Comparison of ENCODE assay signal across 9 mouse cellular contexts in the genomic region with DNA sequence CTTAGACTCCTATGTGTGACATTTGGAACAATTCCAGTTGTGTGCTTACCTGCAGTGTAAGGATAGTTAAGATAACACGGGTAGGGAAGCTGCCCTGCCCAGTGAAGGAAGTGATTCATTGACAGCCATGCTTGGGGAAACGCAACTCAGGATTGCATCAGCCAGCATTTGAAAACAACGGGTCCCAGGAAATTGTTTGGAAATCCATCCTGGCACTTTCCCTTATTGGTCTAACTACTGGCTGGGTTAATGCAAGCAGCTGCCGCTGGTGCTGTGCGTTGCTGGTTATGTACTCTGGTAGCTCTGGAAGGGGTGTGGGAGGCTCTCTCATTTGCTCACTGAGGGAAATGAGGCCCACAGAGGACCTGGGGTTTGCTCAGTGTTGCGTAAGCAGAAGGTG. TPM values are rescaled to one million over a fixed set of nuclear protein-coding genes. Genes with fewer than 3 reads are reported as not detected.
DNase-seq lines count a peak whose midpoint lies in the region; ATAC-seq and TF ChIP-seq lines count a peak whose summit lies in the region.
"Had no signal": no experiment of that assay in that cellular context is flagged by ENCODE, and none has a peak within 500 bp of the region (broad histone marks: within the 10 kb centered on the region; RNA-seq: fewer than 3 reads in every experiment).

No protein-coding gene starts in this region.

- intact Hi-C loops in heart, adult 2 months (cut with DNase I), result loop anchor here (5.0 kb wide), 1 partner anchor 41 kb away; no protein-coding TSS in a partner anchor
- intact Hi-C loops in heart, postnatal 10 days (cut with DNase I), result no loop called here

- no peak for DNase-seq in heart, adult 2 months
- no peak for DNase-seq in heart, postnatal 10 days
- DNase-seq in gonadal fat pad, adult 2 months (ENCODE audit: low read depth), result peak; percentile 81
- no peak for DNase-seq in left cerebral cortex, adult 18-20 months (ENCODE audit: low spot score in 2 of 2)
- no peak for DNase-seq in layer of hippocampus, adult 11-12 months (ENCODE audit: low spot score)
- DNase-seq: kidney, adult 18-20 months had no signal

- H3K27ac ChIP-seq in heart, adult 2 months, result peak overlapping the region; percentile 13; the same call in 1 of the 2 replicates
- peak overlapping the region; percentile 77 for H3K27ac ChIP-seq in liver, embryonic 15.5 days (replicated peaks)
- H3K27ac ChIP-seq in midbrain, embryonic 15.5 days, result no peak overlapping the region

- H3K4me3 ChIP-seq in heart, adult 2 months, result no peak overlapping the region
- no peak overlapping the region for H3K4me3 ChIP-seq in liver, embryonic 15.5 days (replicated peaks)
- H3K4me3 ChIP-seq in midbrain, embryonic 15.5 days, result no peak overlapping the region

- no peak overlapping the region for H3K9ac ChIP-seq in heart, adult 2 months (ENCODE audit: low read depth, low read length)
- no peak overlapping the region for H3K9ac ChIP-seq in liver, embryonic 15.5 days
- H3K9ac ChIP-seq in midbrain, embryonic 15.5 days, result no peak overlapping the region

- TF ChIP-seq EP300 in heart, adult 2 months (IDR thresholded peaks at IDR 0.05; ENCODE audit: insufficient read depth, low read depth, low read length), result no peak

- no peak for TF ChIP-seq POLR2A in heart, adult 2 months (IDR thresholded peaks at IDR 0.05; ENCODE audit: insufficient read depth, low read depth, low read length)

- no peaks in the 10 kb centered on the region for H3K9me3 ChIP-seq in liver, embryonic 15.5 days (replicated peaks)
- no peaks in the 10 kb centered on the region for H3K9me3 ChIP-seq in midbrain, embryonic 15.5 days

- no peaks in the 10 kb centered on the region for H3K27me3 ChIP-seq in heart, adult 2 months (ENCODE audit: control insufficient read depth, insufficient read depth, low read length)
- H3K27me3 ChIP-seq in liver, embryonic 15.5 days, result no peaks in the 10 kb centered on the region
- no peaks in the 10 kb centered on the region for H3K27me3 ChIP-seq in midbrain, embryonic 15.5 days (replicated peaks)

- peaks cover 12% of the 10 kb centered on the region for H3K4me1 ChIP-seq in heart, adult 2 months (ENCODE audit: control insufficient read depth, insufficient read depth, low read length)
- peaks cover 42% of the 10 kb centered on the region for H3K4me1 ChIP-seq in liver, embryonic 15.5 days (replicated peaks)
- H3K4me1 ChIP-seq in midbrain, embryonic 15.5 days, result no peaks in the 10 kb centered on the region

- peak; percentile 69 for ATAC-seq in liver, embryonic 15.5 days (ENCODE audit: insufficient read depth)
- peak; percentile 27; the same call in 1 of the 2 replicates for ATAC-seq in neutrophil, adult 5-6 weeks (ENCODE audit: extremely low read depth, insufficient number of reproducible peaks, low FRiP score, poor library complexity, severe bottlenecking)
- no peak for ATAC-seq in midbrain, embryonic 15.5 days (replicated peaks)

- 52% methylated on average over 6 of the region's 6 CpGs for WGBS in heart, adult 2 months
- 38% methylated on average over 6 of the region's 6 CpGs for WGBS in liver, embryonic 15.5 days (ENCODE audit: insufficient replicate concordance)
- WGBS in midbrain, embryonic 15.5 days, result 87% methylated on average over 6 of the region's 6 CpGs

- no peaks in the 10 kb centered on the region for H3K79me2 ChIP-seq in heart, adult 2 months (replicated peaks; ENCODE audit: control insufficient read depth, insufficient read depth, low read length)

- TF ChIP-seq CTCF in heart, adult 2 months (IDR thresholded peaks at IDR 0.05), result no peak

- no peak overlapping the region for H3K4me2 ChIP-seq in liver, embryonic 15.5 days
- H3K4me2 ChIP-seq in midbrain, embryonic 15.5 days, result no peak overlapping the region

- H3K36me3 ChIP-seq in heart, adult 2 months (ENCODE audit: control insufficient read depth, insufficient read depth, low read length), result peaks cover 4% of the 10 kb centered on the region
- H3K36me3 ChIP-seq in liver, embryonic 15.5 days (replicated peaks), result no peaks in the 10 kb centered on the region
- no peaks in the 10 kb centered on the region for H3K36me3 ChIP-seq in midbrain, embryonic 15.5 days (replicated peaks)

RNA-seq across cellular contexts. Expression of a gene that starts 43.7 kb away (rescaled TPM):
- total RNA-seq in heart, adult 2 months (2021), result 100 to 1,000 TPM; 149 to 209 TPM
- 59.3 and 109 TPM in 2 replicates for polyA plus RNA-seq in heart, adult 2 months (2012; rRNA removed)
- total RNA-seq in heart, postnatal 10 days (2021), result 100 to 1,000 TPM; 312 to 340 TPM
- 25.5 and 28.9 TPM in 2 replicates for polyA plus RNA-seq in gonadal fat pad, adult 2 months (2012; rRNA removed)
- 33.8 and 33.9 TPM in 2 replicates for polyA plus RNA-seq in liver, embryonic 15.5 days (2015; fragmentation: Nextera tagmentation; extraction: Ambion mirVana)
- 136 and 139 TPM in 2 replicates for total RNA-seq in neutrophil, adult 5-6 weeks (2017)
- 100 to 1,000 TPM in 1 of 2 experiments, 10 to 100 TPM in 1; 93.9 to 101 TPM for total RNA-seq in left cerebral cortex, adult 18-20 months (2021)
- polyA plus RNA-seq in midbrain, embryonic 15.5 days (2015; fragmentation: Nextera tagmentation; extraction: Ambion mirVana), result 121 and 125 TPM in 2 replicates
